Mouse (Mus musculus) thymus, adult 2 months (tissue): ENCODE results near the gene Tmem200a. TPM values are rescaled to one million over a fixed set of nuclear protein-coding genes. Genes with fewer than 3 reads are reported as not detected.

Experiments used
- DNase-seq: peaks from one replicate; pipeline ENCODE4 v3.0.0; 2021
- H3K27ac ChIP-seq: fragments of 200-500 bp; 2 replicates; pipeline ENCODE4 v1.5.1; 2012; ENCODE audit warnings: low read length, control low read depth; ENCODE audit not compliant: control insufficient read depth, insufficient read depth
- H3K27me3 ChIP-seq: fragments of 200-500 bp; 2 replicates; pipeline ENCODE4 v1.6.1; 2012; ENCODE audit warnings: mild to moderate bottlenecking, low read length, moderate library complexity, mixed read lengths; ENCODE audit not compliant: control insufficient read depth, insufficient read depth
- H3K36me3 ChIP-seq: fragments of 200-500 bp; 2 replicates; pipeline ENCODE4 v1.6.1; 2012; ENCODE audit warnings: mild to moderate bottlenecking, low read length, moderate library complexity; ENCODE audit not compliant: control insufficient read depth, insufficient read depth
- H3K4me1 ChIP-seq: fragments of 200-500 bp; replicated peaks from 2 replicates; pipeline ENCODE4 v1.6.1; 2012; ENCODE audit warnings: low read length; ENCODE audit not compliant: control insufficient read depth, insufficient read depth
- H3K4me3 ChIP-seq: fragments of 200-500 bp; 2 replicates; pipeline ENCODE4 v1.5.1; 2012; ENCODE audit warnings: mild to moderate bottlenecking, low read length, control low read depth, moderate library complexity; ENCODE audit not compliant: control insufficient read depth, insufficient read depth
- CTCF ChIP-seq: fragments of 200-500 bp; IDR thresholded peaks from 2 replicates; pipeline ENCODE4 v1.5.1; 2012; ENCODE audit warnings: mild to moderate bottlenecking, control low read depth, low read length, moderate library complexity, borderline replicate concordance; ENCODE audit not compliant: control insufficient read depth, poor library complexity, insufficient read depth; ENCODE audit errors: extremely low read depth
- POLR2A ChIP-seq: fragments of 200-500 bp; IDR thresholded peaks from 2 replicates; pipeline ENCODE4 v1.6.1; 2012; ENCODE audit warnings: mild to moderate bottlenecking, low read length, control low read depth, moderate library complexity; ENCODE audit not compliant: control insufficient read depth, poor library complexity, insufficient read depth; ENCODE audit errors: extremely low read depth
- WGBS: fragments of 180-500 bp; shearing (Covaris S2); methylation state at CpG from one replicate; pipeline ENCODE4 v1.1.7; 2018; 5-methylcytosine and 5-hydroxymethylcytosine counted together
- polyA plus RNA-seq: library from polyadenylated mRNA; depleted of rRNA; stranded (reverse); fragments of >200 nt; gene quantifications from 2 replicates; pipeline ENCODE4 v1.2.3, GENCODE M21; 2012

Tmem200a gene
- polyA plus RNA-seq, 1 experiment = 0.11 TPM

GRCm38 (mm10) chr10:26079678-26080077 lies 826 bp upstream of the Tmem200a start:
- TF ChIP-seq POLR2A (no peak), CTCF (no peak)
- H3K4me1 ChIP-seq = no peaks in the 10 kb centered on the region
- no peak overlapping the region for H3K4me3 ChIP-seq
- H3K27me3 ChIP-seq = no peaks in the 10 kb centered on the region; the same call in 1 of the 2 replicates
- H3K27ac ChIP-seq = no peak overlapping the region
- WGBS = 34% methylated on average over 3 of the region's 3 CpGs
- H3K36me3 ChIP-seq = no peaks in the 10 kb centered on the region
- no peak for DNase-seq

GRCm38 (mm10) chr10:26077671-26078481 lies 976 bp downstream of the Tmem200a start, which contains the start of gene Gm9767:
Gm9767 (plus strand) TSS chr10:26078255.
- WGBS = 8% methylated on average over 52 of the region's 52 CpGs
- TF ChIP-seq CTCF (no peak), POLR2A (no peak)
- no peaks in the 10 kb centered on the region for H3K4me1 ChIP-seq

GRCm38 (mm10) chr10:26076949-26077348 lies 1.9 kb downstream of the Tmem200a start:
- no peak for TF ChIP-seq CTCF
- no peak for TF ChIP-seq POLR2A
- DNase-seq = no peak
- Histone ChIP-seq H3K36me3 (no peaks in the 10 kb centered on the region), H3K27ac (no peak overlapping the region), H3K4me3 (no peak overlapping the region), H3K4me1 (no peaks in the 10 kb centered on the region), H3K27me3 (no peaks in the 10 kb centered on the region; the same call in 1 of the 2 replicates)
- WGBS = 88% methylated on average over 9 of the region's 9 CpGs

More at GRCm38 (mm10) chr10:26077671-26078481, 976 bp downstream of the Tmem200a start, which contains the start of gene Gm9767:
- DNase-seq = peak; percentile 3
- no peak within 1 kb of the TSS for H3K27ac ChIP-seq
- H3K27me3 ChIP-seq = no peaks in the 10 kb centered on the region; the same call in 1 of the 2 replicates
- H3K36me3 ChIP-seq = no peaks in the 10 kb centered on the region
- H3K4me3 ChIP-seq = peak within 1 kb of the TSS; percentile 10; the same call in 1 of the 2 replicates

- H3K27ac ChIP-seq = no peak overlapping the region
- no peaks in the 10 kb centered on the region for H3K36me3 ChIP-seq
- H3K4me1 ChIP-seq = no peaks in the 10 kb centered on the region
- H3K4me3 ChIP-seq = no peak overlapping the region
- TF ChIP-seq POLR2A (no peak), CTCF (no peak)
- 90% methylated on average over 5 of the region's 5 CpGs for WGBS
- DNase-seq = no peak
- no peaks in the 10 kb centered on the region for H3K27me3 ChIP-seq
These were observed 6.9 kb downstream of the Tmem200a start for GRCm38 (mm10) chr10:26071986-26072385.

- H3K36me3 ChIP-seq = no peaks in the 10 kb centered on the region
- no peak overlapping the region for H3K4me3 ChIP-seq
- TF ChIP-seq CTCF = no peak
- no peak for TF ChIP-seq POLR2A
- WGBS = 86% methylated on average over 4 of the region's 4 CpGs
- no peaks in the 10 kb centered on the region for H3K4me1 ChIP-seq
- H3K27me3 ChIP-seq = no peaks in the 10 kb centered on the region
- H3K27ac ChIP-seq = no peak overlapping the region
- DNase-seq = no peak
These were observed 15.8 kb downstream of the Tmem200a start for GRCm38 (mm10) chr10:26063071-26063470.

- Histone ChIP-seq H3K4me1 (no peaks in the 10 kb centered on the region), H3K27ac (no peak overlapping the region), H3K27me3 (no peaks in the 10 kb centered on the region), H3K36me3 (no peaks in the 10 kb centered on the region), H3K4me3 (no peak overlapping the region)
- TF ChIP-seq CTCF = no peak
- TF ChIP-seq POLR2A = no peak
- 96% methylated on average over 3 of the region's 3 CpGs for WGBS
- no peak for DNase-seq
These were observed 19.1 kb downstream of the Tmem200a start for GRCm38 (mm10) chr10:26059662-26060307.

- 94% methylated on average over 2 of the region's 2 CpGs for WGBS
- no peak overlapping the region for H3K4me3 ChIP-seq
- H3K27ac ChIP-seq = no peak overlapping the region
- no peaks in the 10 kb centered on the region for H3K36me3 ChIP-seq
- H3K27me3 ChIP-seq = no peaks in the 10 kb centered on the region
- no peak for DNase-seq
- TF ChIP-seq POLR2A = no peak
- no peak for TF ChIP-seq CTCF
- no peaks in the 10 kb centered on the region for H3K4me1 ChIP-seq
These were observed 27.7 kb downstream of the Tmem200a start for GRCm38 (mm10) chr10:26051177-26051576.
